9 mouse cellular contexts compared by ENCODE assay signal in the genomic region with DNA sequence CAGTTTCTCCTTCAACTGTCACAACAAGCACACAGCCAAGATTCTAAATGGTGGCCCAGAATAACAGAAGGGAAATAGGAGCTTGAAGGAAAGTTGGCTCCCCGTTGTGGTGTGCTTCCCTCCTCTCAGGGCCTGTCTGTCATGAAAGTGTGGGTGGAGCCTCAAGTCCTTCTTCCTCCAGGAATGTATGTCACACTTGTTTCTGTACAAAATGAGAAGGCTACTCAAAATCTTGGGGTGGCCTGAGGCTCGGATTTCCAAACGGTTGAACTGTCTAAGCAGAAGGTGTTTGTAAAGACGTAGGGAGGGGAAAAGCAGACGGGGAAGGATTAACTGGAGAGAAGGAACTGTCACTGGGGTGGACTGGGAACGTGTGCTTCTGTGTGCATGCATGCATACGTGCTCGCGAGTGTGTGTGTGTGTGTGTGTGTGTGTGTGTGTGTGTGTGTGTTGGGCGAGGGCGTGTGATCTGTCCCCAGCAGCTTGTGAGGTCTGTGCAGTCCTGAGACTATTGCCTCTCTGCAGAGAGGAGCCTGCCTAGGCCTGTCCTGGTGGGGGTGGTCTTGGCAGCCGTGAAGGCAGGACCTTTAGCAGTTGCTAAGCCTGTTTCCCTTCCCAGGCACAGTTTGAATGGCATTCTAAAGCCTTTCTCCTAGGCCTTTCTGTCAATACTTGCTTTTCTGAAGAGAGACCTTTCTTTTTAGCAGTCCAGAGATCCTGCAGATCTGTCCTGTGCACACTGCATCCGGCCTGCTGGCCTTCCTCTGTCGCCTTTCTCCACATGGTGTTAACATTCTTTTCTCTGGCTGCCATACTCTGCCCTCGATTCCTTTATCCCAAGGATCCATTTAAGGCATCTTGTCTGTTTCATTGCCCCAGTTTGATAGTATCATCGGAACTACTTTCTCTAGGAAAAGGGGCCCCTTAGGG. TPM values are rescaled to one million over a fixed set of nuclear protein-coding genes. Genes with fewer than 3 reads are reported as not detected.
DNase-seq lines count a peak whose midpoint lies in the region; ATAC-seq and TF ChIP-seq lines count a peak whose summit lies in the region.
"Had no signal": no experiment of that assay in that cellular context is flagged by ENCODE, and none has a peak within 500 bp of the region (broad histone marks: within the 10 kb centered on the region; RNA-seq: fewer than 3 reads in every experiment).

No protein-coding gene starts in this region.

- H3K4me2 ChIP-seq in stomach, postnatal 0 days (replicated peaks; ENCODE audit: low read depth) = 0 out of 2 replicates have a peak overlapping the region, but pooled peaks have one; percentile 11

- no peak for TF ChIP-seq CTCF in stomach, postnatal 0 days (IDR thresholded peaks at IDR 0.05; ENCODE audit: low read depth)

- H3K4me1 ChIP-seq in limb, embryonic 10.5 days = peaks cover 34% of the 10 kb centered on the region
- H3K4me1 ChIP-seq in stomach, postnatal 0 days (replicated peaks; ENCODE audit: control insufficient read depth, insufficient read depth) = peaks cover 18% of the 10 kb centered on the region; the same call in 1 of the 2 replicates

- H3K4me3 ChIP-seq in limb, embryonic 10.5 days = no peak overlapping the region
- H3K4me3 ChIP-seq in stomach, postnatal 0 days (ENCODE audit: low read depth, low read length) = no peak overlapping the region

- no peak for DNase-seq in frontal cortex, postnatal 25 days (ENCODE audit: low spot score in 2 of 2)
- DNase-seq in right cerebral cortex, postnatal 10 days (ENCODE audit: low spot score in 2 of 2) = peak; percentile 65 to 81
- no peak for DNase-seq in right cerebral cortex, adult 2 months (ENCODE audit: low spot score in 2 of 2)
- DNase-seq in limb, embryonic 10.5 days (ENCODE audit: low spot score) = no peak
- DNase-seq in stomach, postnatal 0 days (ENCODE audit: low spot score) = no peak
- no peak for DNase-seq in thymus, postnatal 10 days (ENCODE audit: low spot score in 2 of 2)
- no peak for DNase-seq in right cerebral cortex, postnatal 25 days

- TF ChIP-seq EP300 in stomach, postnatal 0 days (optimal IDR thresholded peaks at IDR 0.05) = no peak

- peak overlapping the region; percentile 72 for H3K27ac ChIP-seq in limb, embryonic 10.5 days
- peak overlapping the region; percentile 88 for H3K27ac ChIP-seq in stomach, postnatal 0 days (replicated peaks)

- peaks cover 19% of the 10 kb centered on the region for H3K36me3 ChIP-seq in limb, embryonic 10.5 days
- H3K36me3 ChIP-seq in stomach, postnatal 0 days (ENCODE audit: control insufficient read depth, insufficient read depth, low read length) = no peaks in the 10 kb centered on the region

- WGBS in limb, embryonic 10.5 days = 46% methylated on average over 16 of the region's 16 CpGs
- 28% methylated on average over 16 of the region's 16 CpGs for WGBS in stomach, postnatal 0 days

- ATAC-seq in frontal cortex, adult (ENCODE audit: low TSS enrichment) = peak; percentile 87
- ATAC-seq in stomach, postnatal 0 days (ENCODE audit: low FRiP score, low TSS enrichment) = peak; percentile 38; the same call in 1 of the 2 replicates

- 0 out of 2 replicates have a peak overlapping the region, but pooled peaks have one; percentile 18 for H3K9ac ChIP-seq in stomach, postnatal 0 days (ENCODE audit: low read length)

- no peaks in the 10 kb centered on the region for H3K9me3 ChIP-seq in limb, embryonic 10.5 days (replicated peaks)
- H3K9me3 ChIP-seq in stomach, postnatal 0 days (ENCODE audit: control insufficient read depth, low read length) = no peaks in the 10 kb centered on the region

- H3K27me3 ChIP-seq in limb, embryonic 10.5 days (ENCODE audit: low read depth, poor library complexity, severe bottlenecking) = no peaks in the 10 kb centered on the region
- no peaks in the 10 kb centered on the region for H3K27me3 ChIP-seq in stomach, postnatal 0 days (ENCODE audit: control insufficient read depth, insufficient read depth, low read length)
- H3K27me3 ChIP-seq: CH12.LX had no signal

RNA-seq across cellular contexts. Expression of a gene that starts 53.8 kb away (rescaled TPM):
- 64.3 and 67.1 TPM in 2 replicates for polyA plus RNA-seq in limb, embryonic 10.5 days (2016; fragmentation: Nextera tagmentation; extraction: Ambion mirVana)
- 26.0 and 29.9 TPM in 2 replicates for polyA plus RNA-seq in stomach, postnatal 0 days (2015; fragmentation: Nextera tagmentation; extraction: Ambion mirVana)

Comparison
In these comparisons a context has a peak if more than half of its experiments do, and no peak if none do; other contexts are left out.
1. DNase-seq: peak in right cerebral cortex, postnatal 10 days (2 of 2); none in frontal cortex, postnatal 25 days (0 of 2), right cerebral cortex, adult 2 months (0 of 2), limb, embryonic 10.5 days (single experiment), stomach, postnatal 0 days (single experiment), thymus, postnatal 10 days (0 of 2) and right cerebral cortex, postnatal 25 days (single experiment).